Mouse (Mus musculus): ENCODE data around the gene Fign.

Fign gene

DNA sequence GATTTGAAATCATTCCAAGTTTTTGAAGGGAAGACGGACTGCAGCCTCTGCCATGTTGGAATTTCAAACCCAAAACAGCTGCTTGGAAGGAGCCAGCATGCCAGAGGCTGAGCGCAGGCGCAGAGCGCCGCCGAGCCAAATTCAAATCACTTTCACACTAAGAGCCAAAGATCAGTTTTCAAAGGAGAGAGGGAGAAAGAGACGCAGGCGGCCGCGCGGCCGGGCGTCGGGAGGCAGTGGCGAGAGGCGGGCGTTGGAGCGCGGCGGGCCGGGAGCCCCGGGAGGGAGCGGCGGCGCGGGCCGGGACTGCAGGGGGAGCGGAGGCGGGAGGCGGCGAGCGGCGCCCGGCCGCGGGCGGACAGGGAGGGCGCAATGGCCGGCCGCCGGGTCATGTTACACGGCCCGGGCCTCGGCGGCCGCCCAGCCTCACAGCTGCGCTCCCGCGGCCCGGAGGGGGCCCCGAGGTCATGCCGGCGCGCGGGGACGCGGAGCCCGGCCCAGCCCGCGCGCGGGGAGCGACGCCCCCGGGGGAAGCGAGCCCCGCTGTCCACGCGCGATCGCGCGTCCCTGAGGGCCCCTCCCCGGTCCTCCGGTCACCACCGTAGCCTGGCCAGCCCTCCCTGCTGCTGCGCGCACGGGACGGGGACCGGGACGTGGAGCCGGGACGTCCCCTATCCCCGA, at the start of gene Fign:
Fign (minus strand) TSS at position 102 of the 681 bp plus-strand sequence.
- DNase-seq = peak; percentile 91

DNA sequence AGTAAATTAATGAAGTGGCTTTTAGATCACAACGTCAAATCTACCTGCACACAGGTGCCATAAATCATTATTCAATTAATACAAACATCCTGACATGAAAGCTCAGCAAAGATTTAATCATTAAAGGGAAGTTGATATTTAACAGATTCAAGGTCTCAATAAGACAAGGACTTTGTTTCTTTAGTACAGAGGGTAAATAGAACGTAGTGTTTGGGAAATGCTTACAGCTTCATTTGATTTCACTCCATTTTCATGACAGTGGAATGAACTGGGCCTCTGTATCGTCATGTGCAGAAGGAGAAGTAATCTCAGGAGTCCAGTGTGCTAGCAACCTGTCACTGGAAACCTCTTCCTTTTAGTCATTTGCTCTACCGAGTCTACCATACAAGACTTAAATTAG, 35.8 kb upstream of the Fign start:
- no peak for DNase-seq

DNA sequence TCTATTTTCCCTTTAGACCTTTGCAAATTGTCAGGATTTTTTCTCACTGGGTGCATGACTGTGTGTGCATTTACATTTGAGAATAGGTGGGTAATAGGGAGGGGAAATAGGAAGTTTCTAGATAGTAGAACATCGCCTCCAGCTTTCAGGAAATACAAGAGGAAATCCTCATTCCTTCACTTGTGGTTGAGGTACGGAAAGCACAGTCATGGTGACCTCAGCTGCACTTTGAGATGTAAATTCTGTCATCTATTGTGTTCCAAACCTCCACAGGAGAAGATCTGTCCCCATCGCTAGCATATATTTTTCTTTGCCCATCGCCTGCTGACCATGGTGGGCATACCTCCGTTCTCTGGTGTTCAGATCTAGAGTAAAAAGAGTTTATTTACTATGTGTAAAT, 22.7 kb upstream of the Fign start:
- no peak for DNase-seq

GRCm38 (mm10) chr2:64116613-64117012, 18.8 kb upstream of the Fign start:
- DNase-seq = no peak

- no peak for DNase-seq
Observed at GRCm38 (mm10) chr2:64111133-64111532, 13.3 kb upstream of the Fign start.

GRCm38 (mm10) chr2:64109860-64110259, 12.0 kb upstream of the Fign start:
- no peak for DNase-seq

- no peak for DNase-seq
Observed at GRCm38 (mm10) chr2:64108040-64108439, 10.2 kb upstream of the Fign start.

DNA sequence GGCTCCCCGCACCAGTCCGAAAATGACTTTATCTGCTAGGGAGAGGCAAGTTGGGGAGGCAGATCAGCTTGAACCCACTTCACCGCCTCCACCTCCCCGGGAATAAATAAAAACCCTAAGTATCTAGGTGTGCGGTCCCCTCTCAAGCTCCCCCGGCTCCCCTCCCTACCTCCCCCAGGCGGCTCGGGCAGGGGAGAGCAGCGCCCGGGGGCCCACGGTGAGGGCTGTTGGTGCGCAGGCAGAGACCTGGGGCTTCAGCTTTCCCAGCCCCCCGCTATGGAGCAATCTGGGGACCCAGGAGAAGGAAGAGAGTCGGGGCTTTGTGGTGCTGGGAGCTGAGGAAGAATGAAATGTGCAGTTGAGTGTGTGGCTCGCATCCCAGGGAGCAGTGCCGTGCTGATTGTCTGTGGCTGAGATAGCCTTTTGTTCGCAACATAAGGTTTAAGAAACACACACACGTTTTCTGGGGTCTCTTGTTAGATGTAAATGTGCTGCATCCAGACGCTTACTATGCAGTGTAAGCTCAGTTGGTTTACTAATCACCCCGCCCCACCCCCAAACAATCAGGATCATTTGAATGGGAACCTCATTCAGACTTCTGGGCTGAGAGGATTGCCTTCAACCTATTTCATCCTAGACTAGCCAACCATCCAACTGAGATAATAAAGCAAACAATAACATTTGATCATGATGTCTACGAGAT, 931 bp upstream of the Fign start:
- DNase-seq = peak; percentile 82

DNA sequence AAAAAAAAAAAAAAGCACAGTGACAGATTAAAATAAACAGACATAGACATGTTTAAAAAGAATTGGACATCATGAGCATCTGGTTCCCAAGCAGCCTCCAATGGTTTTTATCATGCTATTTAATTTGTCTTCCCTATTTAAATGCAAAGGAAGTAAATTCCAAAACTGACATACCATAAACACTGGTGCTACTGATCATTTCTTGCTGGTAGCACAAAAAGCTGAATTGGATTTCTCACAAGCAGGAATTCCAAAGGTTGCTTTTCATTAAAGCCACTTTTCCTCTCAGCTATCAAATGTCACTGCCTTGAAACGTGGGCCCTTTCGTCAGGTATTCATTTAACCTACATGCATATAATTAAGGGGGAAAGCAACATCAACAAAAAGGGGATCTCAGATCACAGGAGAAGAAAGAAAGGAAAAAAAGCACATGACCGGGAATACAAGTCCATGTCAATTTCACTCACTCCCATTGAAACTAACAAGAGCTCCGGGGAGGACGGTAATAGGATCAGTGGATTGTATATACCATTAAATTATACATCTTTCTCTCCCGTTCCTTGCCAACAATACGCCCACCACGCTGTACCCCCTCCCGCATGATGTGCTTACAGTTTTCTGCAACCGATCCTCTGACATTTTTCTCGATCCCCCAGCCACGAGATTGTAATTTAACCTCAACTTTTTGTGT, 972 bp downstream of the Fign start:
- peak; percentile 65 for DNase-seq

GRCm38 (mm10) chr2:64096176-64096575, 1.7 kb downstream of the Fign start:
- no peak for DNase-seq

GRCm38 (mm10) chr2:64095561-64095960, 2.3 kb downstream of the Fign start:
- DNase-seq = peak; percentile 50

DNA sequence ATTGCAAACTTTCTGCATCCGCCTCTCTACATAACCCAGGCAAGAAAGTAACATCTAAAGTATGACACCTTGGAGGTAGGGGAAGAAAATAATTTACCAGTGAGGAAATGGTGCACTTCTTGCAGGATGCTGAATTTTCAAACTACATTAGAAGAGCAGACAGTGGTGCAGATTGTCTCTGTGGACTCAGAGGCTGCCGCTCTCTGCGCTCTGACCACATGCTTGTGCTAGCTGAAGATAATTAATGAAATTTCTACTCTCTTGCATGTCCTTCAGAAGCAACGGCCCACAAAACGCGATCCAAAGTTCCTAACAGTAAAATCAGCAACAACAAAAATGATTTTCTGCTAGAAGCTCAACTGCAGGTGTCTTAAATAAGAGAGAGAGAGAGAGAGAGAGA, 4.8 kb downstream of the Fign start:
- no peak for DNase-seq

DNA sequence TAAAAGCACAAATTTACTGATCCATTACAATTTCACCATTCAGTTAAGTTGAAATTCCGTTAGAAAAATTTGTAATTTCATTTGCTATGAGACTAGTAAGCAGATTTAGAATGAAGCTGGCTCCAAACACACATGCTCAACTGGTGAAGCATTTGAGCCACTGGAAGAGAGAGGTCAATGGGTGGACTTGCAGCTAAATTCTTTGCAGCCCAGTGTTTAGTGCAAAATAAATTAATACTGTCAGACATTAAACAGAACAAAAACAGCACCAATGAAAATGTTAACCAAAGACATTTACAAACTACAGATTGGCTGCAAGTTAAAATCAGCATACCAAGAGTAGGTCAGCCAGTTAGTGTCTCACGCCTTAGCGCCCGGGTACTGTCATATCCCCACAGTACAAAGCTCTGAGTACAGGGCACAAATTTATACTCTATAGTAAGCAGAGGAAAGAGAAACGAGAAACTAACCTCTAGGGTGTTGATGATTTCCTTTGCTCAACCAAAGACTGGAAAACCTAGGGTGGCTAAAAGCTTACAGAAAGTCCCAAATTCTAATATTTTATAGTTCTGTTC, 13.9 kb downstream of the Fign start:
- no peak for DNase-seq

DNA sequence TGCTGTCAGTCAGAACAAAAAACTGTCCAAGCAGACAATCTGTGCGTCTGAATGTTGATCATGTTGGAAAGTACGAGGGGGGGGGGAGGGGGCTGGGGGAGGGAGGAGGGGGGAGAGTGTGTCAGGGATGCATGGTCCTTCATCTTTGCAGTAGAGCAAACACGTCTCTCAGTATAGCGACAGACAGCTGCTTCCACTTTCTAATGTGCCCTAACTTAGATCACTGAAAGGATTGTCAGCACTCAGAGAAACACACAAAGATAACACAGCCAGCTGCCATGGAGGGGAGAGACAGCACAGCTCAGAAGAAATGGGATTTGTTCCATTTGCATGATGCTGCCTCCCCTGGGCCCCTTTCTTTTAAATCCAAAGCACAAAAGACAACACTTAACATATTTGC, 18.1 kb downstream of the Fign start:
- DNase-seq = peak; percentile 48

DNA sequence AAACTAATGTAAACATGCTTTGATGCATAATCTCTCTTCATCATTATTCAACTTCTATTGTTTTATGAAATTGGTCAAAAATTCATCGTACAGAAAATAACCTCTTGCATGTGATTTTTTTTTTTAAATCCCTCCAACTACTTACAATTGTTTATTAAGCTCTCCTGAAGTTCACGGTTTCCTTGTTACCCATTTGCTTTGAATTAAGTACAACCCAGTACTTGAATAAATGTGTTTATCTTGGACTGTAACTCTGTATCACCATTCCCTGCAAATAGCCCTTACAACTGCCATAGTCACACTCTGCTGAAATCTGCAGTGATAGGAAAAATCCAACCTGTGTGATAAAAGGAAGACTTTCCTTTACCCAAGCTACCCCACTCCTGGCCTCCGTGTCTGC, 19.3 kb downstream of the Fign start:
- no peak for DNase-seq

GRCm38 (mm10) chr2:64077846-64078245, 20.0 kb downstream of the Fign start:
- DNase-seq = no peak

DNA sequence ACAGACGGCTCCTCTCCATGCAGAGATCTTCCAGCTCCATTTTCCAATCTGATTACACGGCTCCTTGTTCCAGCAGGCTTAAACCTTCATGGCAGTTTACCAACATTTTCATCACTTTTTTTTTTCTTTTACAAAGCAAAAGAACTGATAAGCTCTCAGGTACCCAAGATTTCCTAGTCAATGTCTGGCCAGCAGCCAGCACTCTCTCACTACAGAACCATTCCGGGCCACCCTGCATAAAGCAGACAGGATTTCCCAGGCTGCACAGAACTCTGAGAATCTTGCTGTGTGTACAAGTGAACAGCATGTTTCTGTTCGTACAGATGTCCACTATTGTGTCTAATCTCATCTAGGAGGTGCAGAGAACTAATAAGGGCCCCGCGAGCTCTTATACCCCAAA, 22.0 kb downstream of the Fign start:
- DNase-seq = no peak

- peak; percentile 56 for DNase-seq
Observed at GRCm38 (mm10) chr2:64074602-64075389, 23.0 kb downstream of the Fign start.

- no peak for DNase-seq
Observed at GRCm38 (mm10) chr2:64072158-64072557, 25.7 kb downstream of the Fign start.

DNA sequence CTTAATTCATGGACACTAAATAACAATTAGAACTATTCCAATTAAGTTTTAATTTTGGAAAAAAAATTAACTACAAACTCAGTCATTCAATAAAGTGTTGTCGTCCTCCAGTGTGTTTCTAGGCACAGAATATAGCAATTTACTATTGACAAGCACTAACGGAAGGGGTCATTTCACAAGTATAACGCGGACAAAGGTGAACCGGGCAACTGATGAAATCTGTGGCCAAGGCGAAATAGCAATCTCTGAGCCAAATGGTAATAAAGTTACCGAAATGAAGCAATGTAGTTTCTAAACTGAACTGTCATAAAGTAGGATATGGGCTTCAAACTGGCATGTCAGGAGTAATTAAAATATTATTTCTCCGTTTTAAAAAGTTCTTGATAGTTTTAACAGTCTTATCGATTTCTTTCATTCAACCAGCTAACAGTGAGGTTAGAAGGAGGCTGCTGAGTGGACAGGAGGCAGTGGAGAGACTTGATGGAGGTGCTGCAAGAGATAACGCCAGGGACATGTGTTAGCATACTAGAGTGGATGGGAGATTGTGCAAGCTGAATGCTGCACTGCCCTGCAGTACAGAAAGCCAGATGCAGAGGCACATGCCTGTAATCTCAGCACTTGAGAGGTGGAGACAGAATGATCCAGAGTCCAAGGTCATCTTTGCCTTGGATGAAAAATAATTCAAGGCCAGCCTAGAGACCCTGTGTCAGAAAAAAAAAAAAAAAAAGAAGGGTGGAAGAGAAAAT, 27.7 kb downstream of the Fign start:
- DNase-seq = no peak

DNA sequence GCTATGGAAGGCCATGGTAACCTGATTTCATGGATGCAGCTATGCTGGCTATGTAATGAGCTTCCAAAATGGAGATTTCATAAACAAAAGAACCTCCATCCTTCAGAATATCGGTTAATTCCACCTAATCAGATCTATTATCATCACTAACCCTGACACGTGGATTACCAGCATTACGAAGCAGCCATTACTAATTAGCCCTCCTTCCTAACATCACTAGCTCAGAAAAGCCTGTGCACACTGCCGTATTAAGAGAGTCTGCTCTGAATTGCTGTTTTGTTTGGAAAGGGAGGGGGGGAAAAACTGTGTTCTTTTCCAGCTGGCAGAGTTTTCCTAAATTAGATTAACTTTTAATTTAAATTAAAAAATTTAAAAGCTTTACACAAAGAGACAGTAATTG, 32.3 kb downstream of the Fign start:
- no peak for DNase-seq

DNA sequence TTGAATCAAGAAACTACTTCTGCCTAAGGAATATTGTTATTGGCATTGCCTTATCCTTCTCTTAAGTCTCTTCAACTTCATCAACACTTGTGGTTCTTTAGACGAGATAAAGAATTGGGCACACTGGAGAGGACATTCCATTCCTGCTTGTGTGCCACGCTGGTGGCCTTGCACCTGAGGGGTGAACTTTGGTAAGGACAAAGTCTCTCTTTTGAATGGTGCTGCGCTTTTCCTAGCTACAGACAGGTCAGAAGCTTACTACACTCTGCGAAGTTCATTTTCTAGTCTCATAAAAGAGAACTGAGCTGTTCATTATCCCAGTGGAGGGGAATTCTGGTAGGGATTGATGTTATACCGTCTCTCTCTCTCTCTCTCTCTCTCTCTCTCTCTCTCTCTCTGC, 38.4 kb downstream of the Fign start:
- no peak for DNase-seq
